Mouse (Mus musculus) heart, embryonic 15.5 days (tissue): Measurements from ENCODE around the gene Chd3. TPM values are rescaled to one million over a fixed set of nuclear protein-coding genes. Genes with fewer than 3 reads are reported as not detected.

Experiments
- ATAC-seq: fragments of 200-750 bp; cut with Nextera tagmentation; replicated peaks from 2 replicates; pipeline ENCODE4 v1.8.0; 2017; ENCODE audit warnings: low read depth, moderate TSS enrichment; ENCODE audit not compliant: insufficient number of reproducible peaks, insufficient read depth, low FRiP score
- H3K27ac ChIP-seq: fragments of 300-500 bp; sonication (generic); 2 replicates; pipeline ENCODE4 v1.5.1; 2015; ENCODE audit warnings: mild to moderate bottlenecking, inconsistent platforms
- H3K27me3 ChIP-seq: fragments of 300-500 bp; sonication (generic); 2 replicates; pipeline ENCODE4 v1.6.1; 2015; ENCODE audit warnings: inconsistent platforms
- H3K36me3 ChIP-seq: fragments of 300-500 bp; sonication (generic); 2 replicates; pipeline ENCODE4 v1.6.1; 2015; ENCODE audit warnings: mild to moderate bottlenecking, inconsistent platforms
- H3K4me1 ChIP-seq: fragments of 300-500 bp; sonication (generic); replicated peaks from 2 replicates; pipeline ENCODE4 v1.6.1; 2015; ENCODE audit warnings: inconsistent platforms
- H3K4me2 ChIP-seq: fragments of 300-500 bp; sonication (generic); 2 replicates; pipeline ENCODE4 v1.6.1; 2015; ENCODE audit warnings: inconsistent platforms, mild to moderate bottlenecking, moderate library complexity
- H3K4me3 ChIP-seq: fragments of 300-500 bp; sonication (generic); 2 replicates; pipeline ENCODE4 v1.5.1; 2015; ENCODE audit warnings: mild to moderate bottlenecking, inconsistent platforms
- H3K9ac ChIP-seq: fragments of 300-500 bp; sonication (generic); 2 replicates; pipeline ENCODE4 v1.6.1; 2015; ENCODE audit warnings: mild to moderate bottlenecking, inconsistent platforms
- H3K9me3 ChIP-seq: fragments of 300-500 bp; sonication (generic); replicated peaks from 2 replicates; pipeline ENCODE4 v1.6.1; 2016; ENCODE audit warnings: inconsistent platforms
- WGBS: fragments of 180-500 bp; shearing (Covaris S2); methylation state at CpG from one replicate; pipeline ENCODE4 v1.1.7; 2015; ENCODE audit warnings: mixed read lengths; 5-methylcytosine and 5-hydroxymethylcytosine counted together
- polyA plus RNA-seq: library from polyadenylated mRNA; unstranded; fragments of >200 nt; fragmentation: Nextera tagmentation; extraction: Ambion mirVana; gene quantifications from 2 replicates; pipeline ENCODE4 v1.2.1, GENCODE M21; 2015

Chd3 gene
- polyA plus RNA-seq, 1 experiment from 2014 or later, result 14.2 TPM

DNA sequence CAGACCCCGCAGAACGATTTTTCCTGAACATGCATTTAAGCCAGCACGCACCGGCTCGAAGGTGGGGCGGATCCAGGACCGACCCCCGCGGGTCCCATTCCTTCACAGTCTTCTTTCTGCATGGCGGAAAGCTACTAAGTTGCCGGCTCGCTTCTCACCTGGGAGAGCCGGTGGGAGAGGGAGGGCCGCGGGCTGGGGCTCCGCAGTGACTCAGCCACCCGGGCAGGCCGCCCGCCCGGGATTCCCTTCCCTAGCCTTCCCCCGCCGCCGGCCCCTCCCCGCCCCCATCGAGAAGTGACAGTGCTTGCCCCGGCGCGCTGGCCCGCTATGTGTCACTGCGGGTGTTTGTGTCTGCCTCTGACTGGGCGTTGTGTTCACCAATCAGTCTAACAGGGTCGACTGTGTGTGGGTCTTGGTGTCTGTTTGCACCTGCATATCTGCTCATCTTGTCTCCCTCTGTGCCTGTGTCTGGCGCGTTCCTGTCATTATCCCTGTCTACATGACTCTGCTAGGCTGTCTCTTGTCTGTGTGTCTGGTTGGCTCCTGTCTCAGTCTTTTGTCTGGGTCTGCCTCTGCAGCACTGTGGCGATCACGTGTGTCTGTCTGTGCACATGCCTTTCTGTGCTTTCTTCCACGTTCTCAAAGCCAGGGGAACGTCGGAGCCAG is 42.5 kb upstream of the Chd3 start:
- H3K9ac ChIP-seq, result peak overlapping the region; percentile 90
- peak; percentile 27; the same call in 1 of the 2 replicates for ATAC-seq
- H3K4me1 ChIP-seq, result peaks cover 59% of the 10 kb centered on the region
- peaks cover 22% of the 10 kb centered on the region for H3K36me3 ChIP-seq
- WGBS, result under 1% methylated on average over 39 of the region's 39 CpGs
- H3K27ac ChIP-seq, result peak overlapping the region; percentile 99
- H3K4me3 ChIP-seq, result peak overlapping the region; percentile 85
- H3K9me3 ChIP-seq, result no peaks in the 10 kb centered on the region
- no peaks in the 10 kb centered on the region for H3K27me3 ChIP-seq
- peak overlapping the region; percentile 93 for H3K4me2 ChIP-seq

DNA sequence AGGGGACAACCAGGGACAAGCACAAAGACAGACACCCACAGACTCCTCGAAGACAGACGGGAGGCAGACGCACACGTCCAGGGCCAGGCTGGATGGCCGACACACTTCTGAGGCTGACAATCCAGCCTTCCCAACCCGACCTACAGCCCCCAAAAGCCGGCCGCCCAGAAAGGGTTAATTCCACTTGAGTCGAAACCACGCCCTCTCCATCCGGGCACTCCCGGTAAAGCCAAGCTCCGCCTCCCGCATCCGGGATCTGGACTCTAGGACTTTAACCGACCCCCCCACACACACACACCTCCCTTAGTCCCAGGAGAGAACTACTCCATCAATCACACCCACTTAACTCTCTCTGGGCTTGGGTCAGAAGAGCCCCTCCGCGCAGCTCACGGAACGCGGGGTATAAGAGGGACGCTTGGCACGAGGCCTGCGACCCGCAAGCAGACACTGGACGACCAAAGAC is 41.9 kb upstream of the Chd3 start:
- ATAC-seq, result peak; percentile 57
- WGBS, result 0% methylated on average over 26 of the region's 26 CpGs
- Histone ChIP-seq H3K4me2 (peak overlapping the region; percentile 93), H3K4me1 (peaks cover 55% of the 10 kb centered on the region), H3K9me3 (no peaks in the 10 kb centered on the region), H3K27me3 (no peaks in the 10 kb centered on the region), H3K27ac (peak overlapping the region; percentile 99), H3K4me3 (peak overlapping the region; percentile 85), H3K9ac (peak overlapping the region; percentile 90), H3K36me3 (peaks cover 27% of the 10 kb centered on the region)

DNA sequence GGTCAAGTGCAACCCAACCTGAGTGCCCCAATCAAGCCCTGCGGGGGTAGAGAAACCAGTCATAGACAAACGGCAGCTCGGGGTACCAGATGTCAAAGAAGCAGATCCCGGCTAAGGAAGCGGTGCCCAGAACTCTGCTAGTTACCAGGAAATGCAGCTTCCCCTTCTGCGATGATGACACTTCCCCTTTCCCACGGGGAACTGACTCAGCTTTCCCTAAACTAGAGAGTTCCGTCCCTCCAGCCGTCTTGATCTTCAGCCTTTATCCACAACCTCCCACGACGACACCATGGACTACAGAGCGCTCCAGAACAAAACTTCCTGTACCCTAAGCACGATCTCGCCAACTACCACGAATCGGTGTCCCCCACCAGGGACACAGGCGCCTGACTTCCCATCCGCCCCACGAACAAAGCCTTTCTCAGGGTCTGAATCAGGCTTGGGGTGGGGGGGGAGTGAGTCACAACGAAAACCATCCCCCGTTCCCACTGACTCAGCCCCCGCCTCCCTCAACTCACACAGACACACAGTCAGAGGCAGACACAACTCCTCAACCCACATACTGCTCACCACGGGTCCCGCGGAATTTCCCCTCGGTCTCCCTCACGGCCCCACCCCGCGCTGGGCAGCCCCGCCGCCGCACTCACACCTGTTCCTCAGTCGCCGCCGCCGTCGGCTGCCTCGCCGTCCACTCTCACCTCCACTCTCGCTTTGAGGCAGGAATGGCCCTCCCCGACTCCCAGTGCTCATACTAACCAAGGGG is 41.3 kb upstream of the Chd3 start:
- no peaks in the 10 kb centered on the region for H3K27me3 ChIP-seq
- H3K27ac ChIP-seq, result peak overlapping the region; percentile 99
- peaks cover 54% of the 10 kb centered on the region for H3K4me1 ChIP-seq
- peak overlapping the region; percentile 85 for H3K4me3 ChIP-seq
- WGBS, result under 1% methylated on average over 41 of the region's 41 CpGs
- peak; percentile 2; the same call in 1 of the 2 replicates for ATAC-seq
- no peaks in the 10 kb centered on the region for H3K9me3 ChIP-seq
- H3K9ac ChIP-seq, result peak overlapping the region; percentile 90
- peaks cover 33% of the 10 kb centered on the region for H3K36me3 ChIP-seq
- peak overlapping the region; percentile 93 for H3K4me2 ChIP-seq

- Histone ChIP-seq H3K4me2 (peak overlapping the region; percentile 93), H3K27ac (peak overlapping the region; percentile 99), H3K4me3 (peak overlapping the region; percentile 85), H3K36me3 (peaks cover 38% of the 10 kb centered on the region), H3K4me1 (peaks cover 49% of the 10 kb centered on the region), H3K27me3 (no peaks in the 10 kb centered on the region), H3K9ac (peak overlapping the region; percentile 90), H3K9me3 (no peaks in the 10 kb centered on the region)
- ATAC-seq, result no peak
- WGBS, result 0% methylated on average over 18 of the region's 18 CpGs
Observed at GRCm38 (mm10) chr11:69410045-69410309, 40.8 kb upstream of the Chd3 start.

DNA sequence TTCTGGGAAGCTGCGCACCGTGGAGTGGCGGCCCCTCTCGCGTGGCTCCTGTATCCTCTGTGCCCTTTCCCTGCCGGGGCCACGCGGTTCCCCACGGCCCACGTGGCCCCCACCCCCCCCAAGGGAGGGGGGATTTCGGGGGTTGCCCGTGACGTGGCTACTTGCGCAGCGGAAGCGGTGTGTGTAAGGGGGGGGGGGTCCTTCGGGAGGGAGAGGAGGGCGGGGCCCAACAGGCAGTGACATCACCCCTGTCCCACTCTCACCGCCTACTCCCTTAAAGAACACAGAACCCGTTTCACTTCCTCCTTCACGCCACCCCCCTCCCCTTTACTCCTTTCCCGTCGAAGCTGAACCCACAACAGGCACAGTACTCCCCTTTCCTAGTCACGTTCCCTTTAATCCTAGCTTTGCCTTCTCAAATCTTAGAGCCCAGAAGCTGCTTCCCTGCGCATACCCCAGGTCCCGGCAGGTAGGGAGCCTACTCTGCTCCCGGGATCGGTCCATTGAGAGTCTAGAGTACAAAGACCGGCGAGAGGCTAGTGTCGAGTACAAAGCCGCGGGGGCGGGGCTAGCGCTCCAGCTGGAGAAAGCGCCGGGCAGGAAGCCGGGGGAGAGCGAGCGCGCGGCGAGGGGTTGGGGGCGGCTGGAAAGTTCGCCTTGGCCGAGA is 40.3 kb upstream of the Chd3 start:
- Histone ChIP-seq H3K27ac (peak overlapping the region; percentile 99), H3K36me3 (peaks cover 42% of the 10 kb centered on the region), H3K4me1 (peaks cover 44% of the 10 kb centered on the region), H3K27me3 (no peaks in the 10 kb centered on the region), H3K9ac (peak overlapping the region; percentile 90), H3K4me3 (peak overlapping the region; percentile 85), H3K9me3 (no peaks in the 10 kb centered on the region), H3K4me2 (peak overlapping the region; percentile 93)
- under 1% methylated on average over 40 of the region's 46 CpGs for WGBS
- peak; percentile 50 for ATAC-seq

DNA sequence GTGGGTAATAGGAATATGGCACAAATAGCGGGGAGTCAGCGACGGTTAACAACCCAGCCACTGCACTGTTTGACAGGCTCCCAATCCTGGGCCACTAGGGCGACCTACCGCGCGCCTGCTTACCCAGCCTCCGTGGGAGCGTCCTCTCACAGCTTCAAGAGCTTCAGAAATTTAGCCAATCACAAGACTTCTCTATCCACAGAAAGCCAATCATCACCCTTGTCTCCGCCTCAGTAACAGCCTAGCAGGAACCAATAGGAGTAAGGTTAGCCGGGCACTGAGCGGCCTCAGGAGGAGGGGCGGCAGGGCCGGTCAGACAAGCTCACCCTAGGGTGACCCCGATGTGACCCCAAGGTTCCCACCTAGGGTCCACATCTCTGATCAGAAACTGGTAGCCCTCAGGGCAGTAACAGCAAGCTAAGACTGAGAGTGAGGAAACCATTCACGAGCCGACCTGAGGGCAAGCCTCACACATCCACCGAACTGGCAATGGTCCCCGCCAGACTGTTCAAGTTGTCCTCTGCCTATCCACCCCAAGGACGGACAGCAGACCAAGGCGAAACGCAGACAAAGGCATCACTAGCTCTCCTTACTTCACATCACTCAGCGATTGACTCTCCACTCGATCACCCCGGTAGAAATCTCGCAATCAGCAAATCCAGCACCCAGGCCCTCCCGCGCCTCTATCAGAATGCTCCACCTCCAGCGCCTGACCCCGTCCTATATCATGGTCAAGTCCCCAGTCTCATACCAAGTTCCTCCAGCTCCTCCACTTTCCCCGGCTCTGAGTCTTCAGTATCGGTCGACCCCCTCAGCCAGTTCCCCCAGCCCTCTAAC is 39.6 kb upstream of the Chd3 start:
- peak overlapping the region; percentile 85 for H3K4me3 ChIP-seq
- H3K27ac ChIP-seq, result peak overlapping the region; percentile 99
- peaks cover 37% of the 10 kb centered on the region for H3K4me1 ChIP-seq
- no peaks in the 10 kb centered on the region for H3K27me3 ChIP-seq
- no peaks in the 10 kb centered on the region for H3K9me3 ChIP-seq
- H3K4me2 ChIP-seq, result peak overlapping the region; percentile 93
- under 1% methylated on average over 33 of the region's 33 CpGs for WGBS
- peak overlapping the region; percentile 90 for H3K9ac ChIP-seq
- ATAC-seq, result peak; percentile 48
- H3K36me3 ChIP-seq, result peaks cover 49% of the 10 kb centered on the region

DNA sequence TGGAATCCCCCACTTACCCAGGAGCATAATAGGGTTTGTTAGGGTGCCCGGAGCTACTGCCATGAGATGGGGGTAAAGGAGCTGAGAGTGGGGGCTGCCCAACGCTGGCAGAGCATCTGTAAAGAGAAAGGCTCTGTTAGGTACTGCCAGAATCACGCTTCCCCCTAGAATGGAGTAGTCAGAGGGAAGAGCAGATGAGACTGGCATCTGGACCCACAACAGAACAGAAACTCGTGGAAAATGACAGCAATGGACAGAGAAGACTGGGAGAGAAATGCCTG is 38.5 kb upstream of the Chd3 start:
- no peak for ATAC-seq
- Histone ChIP-seq H3K27me3 (no peaks in the 10 kb centered on the region), H3K4me1 (peaks cover 26% of the 10 kb centered on the region), H3K36me3 (peaks cover 54% of the 10 kb centered on the region), H3K9me3 (no peaks in the 10 kb centered on the region), H3K9ac (peak overlapping the region; percentile 90; the same call in 1 of the 2 replicates), H3K4me3 (peak overlapping the region; percentile 85; the same call in 1 of the 2 replicates), H3K27ac (no peak overlapping the region), H3K4me2 (peak overlapping the region; percentile 93)
- 81% methylated on average over 4 of the region's 4 CpGs for WGBS

DNA sequence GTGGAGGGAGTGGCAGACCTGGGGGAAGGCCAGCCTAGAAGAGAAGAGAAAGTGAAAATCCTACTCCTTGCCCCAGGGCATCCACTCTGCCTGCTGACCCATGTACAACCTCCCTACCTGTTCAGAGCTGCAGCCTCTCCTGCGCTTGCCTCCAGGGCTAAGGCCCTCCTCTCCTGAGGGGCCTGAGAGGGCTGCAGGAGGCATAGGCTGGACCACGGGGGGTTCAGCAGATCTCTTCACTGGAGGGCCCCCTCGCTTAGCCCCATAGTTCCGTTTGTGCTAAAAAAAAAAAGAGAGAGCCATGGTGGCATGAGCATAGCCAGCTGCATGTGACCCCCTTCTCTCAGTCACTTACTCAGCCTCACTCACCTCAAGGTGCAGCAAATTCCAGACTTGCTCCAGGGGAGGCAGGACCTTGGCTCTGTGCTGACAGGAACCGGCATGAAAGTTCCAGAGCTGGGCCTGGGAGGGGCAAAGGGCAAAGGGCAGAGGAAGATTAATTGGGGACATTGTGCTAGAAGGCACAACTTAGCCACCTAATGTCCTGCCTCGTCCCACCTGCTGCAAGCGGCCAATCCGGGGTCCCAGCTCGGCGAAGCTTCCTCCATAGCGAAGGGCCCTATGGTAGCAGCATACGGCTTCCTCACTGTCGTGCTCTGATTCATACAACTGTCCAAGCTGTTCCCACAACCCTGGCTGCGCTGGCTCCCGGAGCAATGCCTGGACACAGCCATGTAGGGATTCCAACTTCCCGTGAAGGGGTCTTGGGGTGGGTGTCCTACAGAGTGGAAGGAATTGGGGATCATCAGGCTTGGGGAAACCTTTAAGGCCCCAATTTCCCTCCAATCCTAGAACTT is 37.9 kb upstream of the Chd3 start:
- H3K4me1 ChIP-seq, result peaks cover 20% of the 10 kb centered on the region
- H3K27me3 ChIP-seq, result no peaks in the 10 kb centered on the region
- WGBS, result 89% methylated on average over 16 of the region's 16 CpGs
- 0 out of 2 replicates have a peak overlapping the region, but pooled peaks have one; percentile 93 for H3K4me2 ChIP-seq
- H3K9ac ChIP-seq, result no peak overlapping the region
- no peak for ATAC-seq
- no peaks in the 10 kb centered on the region for H3K9me3 ChIP-seq
- peak overlapping the region; percentile 85; the same call in 1 of the 2 replicates for H3K4me3 ChIP-seq
- H3K27ac ChIP-seq, result no peak overlapping the region
- H3K36me3 ChIP-seq, result peaks cover 55% of the 10 kb centered on the region

DNA sequence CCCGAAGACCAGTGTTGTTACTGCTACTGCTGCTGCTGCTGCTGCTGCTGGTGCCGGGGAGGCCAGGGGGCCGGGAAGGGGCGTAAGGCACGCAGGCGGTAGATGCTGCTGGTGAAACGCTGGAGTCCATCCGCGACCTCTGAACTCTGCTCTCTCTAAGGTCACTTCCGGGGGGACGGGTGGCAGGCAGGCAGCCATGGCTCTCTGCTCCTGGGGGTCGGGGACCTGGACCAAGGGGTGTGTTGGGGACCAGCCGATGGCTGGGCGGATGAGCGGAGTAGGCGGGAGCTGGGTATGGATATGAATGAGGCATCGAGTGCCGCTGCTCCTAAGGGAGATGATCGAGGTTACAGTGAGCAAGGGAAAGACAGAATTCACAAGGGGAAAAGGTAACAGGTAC is 37.1 kb upstream of the Chd3 start:
- Histone ChIP-seq H3K27me3 (no peaks in the 10 kb centered on the region), H3K27ac (no peak overlapping the region), H3K4me1 (peaks cover 21% of the 10 kb centered on the region), H3K9me3 (no peaks in the 10 kb centered on the region), H3K9ac (no peak overlapping the region), H3K36me3 (peaks cover 63% of the 10 kb centered on the region), H3K4me3 (no peak overlapping the region), H3K4me2 (no peak overlapping the region)
- ATAC-seq, result no peak
- WGBS, result 87% methylated on average over 19 of the region's 19 CpGs

- Histone ChIP-seq H3K36me3 (peaks cover 68% of the 10 kb centered on the region), H3K4me1 (peaks cover 26% of the 10 kb centered on the region), H3K4me3 (no peak overlapping the region), H3K27ac (no peak overlapping the region), H3K4me2 (no peak overlapping the region), H3K27me3 (no peaks in the 10 kb centered on the region), H3K9me3 (no peaks in the 10 kb centered on the region), H3K9ac (no peak overlapping the region)
- no peak for ATAC-seq
- 91% methylated on average over 24 of the region's 24 CpGs for WGBS
Observed at GRCm38 (mm10) chr11:69405397-69406200, 36.4 kb upstream of the Chd3 start.
